Mouse (Mus musculus) splenic B cell, adult 2 months (primary cell): Measurements from ENCODE around the gene Sept9.

ENCODE experiments used
- DNase-seq: peaks from one replicate; pipeline ENCODE4 v3.0.0-alpha.2; 2011; ENCODE audit warnings: low read depth, low spot score
- H3K27me3 ChIP-seq: 2 replicates; pipeline ENCODE4 v1.6.1; 2012; ENCODE audit warnings: mild to moderate bottlenecking, low read length, moderate library complexity, mixed read lengths; ENCODE audit not compliant: control insufficient read depth, poor library complexity, insufficient read depth, severe bottlenecking
- H3K36me3 ChIP-seq: 2 replicates; pipeline ENCODE4 v1.6.1; 2012; ENCODE audit warnings: mild to moderate bottlenecking, low read length, moderate library complexity, mixed read lengths; ENCODE audit not compliant: control insufficient read depth, poor library complexity, insufficient read depth, severe bottlenecking

The Sept9 gene

GRCm38 (mm10) chr11:117185076-117185933, 14.2 kb upstream of the Sept9 start:
- no peaks in the 10 kb centered on the region; the same call in none of the 2 replicates for H3K27me3 ChIP-seq
- no peak for DNase-seq
- no peaks in the 10 kb centered on the region for H3K36me3 ChIP-seq

GRCm38 (mm10) chr11:117191524-117191923, 7.9 kb upstream of the Sept9 start:
- no peaks in the 10 kb centered on the region for H3K36me3 ChIP-seq
- no peak for DNase-seq
- H3K27me3 ChIP-seq, result no peaks in the 10 kb centered on the region

- peak; percentile 10 for DNase-seq
- H3K36me3 ChIP-seq, result no peaks in the 10 kb centered on the region
- no peaks in the 10 kb centered on the region for H3K27me3 ChIP-seq
Measured at GRCm38 (mm10) chr11:117194475-117194937, 5.0 kb upstream of the Sept9 start.

GRCm38 (mm10) chr11:117195616-117196015, 3.8 kb upstream of the Sept9 start:
- peaks cover 2% of the 10 kb centered on the region; the same call in 1 of the 2 replicates for H3K27me3 ChIP-seq
- no peaks in the 10 kb centered on the region for H3K36me3 ChIP-seq
- DNase-seq, result no peak

- H3K36me3 ChIP-seq, result no peaks in the 10 kb centered on the region
- no peak for DNase-seq
- peaks cover 2% of the 10 kb centered on the region; the same call in 1 of the 2 replicates for H3K27me3 ChIP-seq
Measured at GRCm38 (mm10) chr11:117196681-117197080, 2.8 kb upstream of the Sept9 start.

- Histone ChIP-seq H3K27me3 (peaks cover 2% of the 10 kb centered on the region; the same call in 1 of the 2 replicates), H3K36me3 (no peaks in the 10 kb centered on the region)
- DNase-seq, result no peak
Measured at GRCm38 (mm10) chr11:117198122-117198521, 1.3 kb upstream of the Sept9 start.

GRCm38 (mm10) chr11:117201846-117202245, 2.4 kb downstream of the Sept9 start:
- Histone ChIP-seq H3K27me3 (peaks cover 2% of the 10 kb centered on the region; the same call in 1 of the 2 replicates), H3K36me3 (no peaks in the 10 kb centered on the region)
- no peak for DNase-seq

- Histone ChIP-seq H3K27me3 (peaks cover 2% of the 10 kb centered on the region; the same call in 1 of the 2 replicates), H3K36me3 (no peaks in the 10 kb centered on the region)
- DNase-seq, result no peak
Measured at GRCm38 (mm10) chr11:117204606-117205005, 5.1 kb downstream of the Sept9 start.

GRCm38 (mm10) chr11:117205042-117205441, 5.6 kb downstream of the Sept9 start:
- DNase-seq, result no peak
- no peaks in the 10 kb centered on the region for H3K36me3 ChIP-seq
- no peaks in the 10 kb centered on the region for H3K27me3 ChIP-seq

- H3K36me3 ChIP-seq, result no peaks in the 10 kb centered on the region
- no peaks in the 10 kb centered on the region for H3K27me3 ChIP-seq
- DNase-seq, result no peak
Measured at GRCm38 (mm10) chr11:117205447-117205846, 6.0 kb downstream of the Sept9 start.

- DNase-seq, result no peak
- no peaks in the 10 kb centered on the region for H3K36me3 ChIP-seq
- H3K27me3 ChIP-seq, result no peaks in the 10 kb centered on the region
Measured at GRCm38 (mm10) chr11:117207436-117207835, 8.0 kb downstream of the Sept9 start.

GRCm38 (mm10) chr11:117208151-117208673, 8.8 kb downstream of the Sept9 start:
- H3K27me3 ChIP-seq, result no peaks in the 10 kb centered on the region
- no peak for DNase-seq

GRCm38 (mm10) chr11:117216713-117217112, 17.3 kb downstream of the Sept9 start:
- Histone ChIP-seq H3K27me3 (no peaks in the 10 kb centered on the region), H3K36me3 (no peaks in the 10 kb centered on the region)
- no peak for DNase-seq

More at GRCm38 (mm10) chr11:117208151-117208673, 8.8 kb downstream of the Sept9 start:
- H3K36me3 ChIP-seq, result no peaks in the 10 kb centered on the region

GRCm38 (mm10) chr11:117218070-117218469, 18.6 kb downstream of the Sept9 start:
- no peaks in the 10 kb centered on the region for H3K27me3 ChIP-seq
- no peak for DNase-seq
- H3K36me3 ChIP-seq, result no peaks in the 10 kb centered on the region

- Histone ChIP-seq H3K27me3 (no peaks in the 10 kb centered on the region), H3K36me3 (no peaks in the 10 kb centered on the region)
Measured at GRCm38 (mm10) chr11:117218498-117218897, 19.0 kb downstream of the Sept9 start.

More at GRCm38 (mm10) chr11:117218498-117218897, 19.0 kb downstream of the Sept9 start:
- no peak for DNase-seq
